In genomic region chr8:115333972-115334371, GRCm38 (mm10) we compare ENCODE assay signal across 22 mouse cellular contexts.
DNase-seq lines count a peak whose midpoint lies in the region; ATAC-seq and TF ChIP-seq lines count a peak whose summit lies in the region.
"Had no signal": no experiment of that assay in that cellular context is flagged by ENCODE, and none has a peak within 500 bp of the region (broad histone marks: within the 10 kb centered on the region; RNA-seq: fewer than 3 reads in every experiment).

No protein-coding gene starts in this region.

- ATAC-seq in liver, postnatal 0 days = no peak
- ATAC-seq in midbrain, embryonic 13.5 days = no peak
- ATAC-seq: CD4-positive, CD25-positive, alpha-beta regulatory T cell, adult 4 months; inflammation-experienced regulatory T-cells, adult 6 months; lung, postnatal 0 days had no signal

- H3K4me3 ChIP-seq in liver, postnatal 0 days (ENCODE audit: low read depth, low read length) = no peak overlapping the region
- no peak overlapping the region for H3K4me3 ChIP-seq in midbrain, embryonic 13.5 days (replicated peaks)
- H3K4me3 ChIP-seq: forebrain, embryonic 12.5 days; hindbrain, embryonic 13.5 days; layer of hippocampus, adult 2 months; neural tube, embryonic 13.5 days had no signal

- no peaks in the 10 kb centered on the region for H3K4me1 ChIP-seq in liver, postnatal 0 days (ENCODE audit: insufficient read depth)
- H3K4me1 ChIP-seq in midbrain, embryonic 13.5 days (replicated peaks) = no peaks in the 10 kb centered on the region
- H3K4me1 ChIP-seq: forebrain, embryonic 12.5 days; hindbrain, embryonic 13.5 days; neural tube, embryonic 13.5 days had no signal

- H3K9me3 ChIP-seq in liver, postnatal 0 days (ENCODE audit: low read length) = no peaks in the 10 kb centered on the region
- no peaks in the 10 kb centered on the region for H3K9me3 ChIP-seq in midbrain, embryonic 13.5 days
- H3K9me3 ChIP-seq: forebrain, embryonic 12.5 days; hindbrain, embryonic 13.5 days; neural tube, embryonic 13.5 days had no signal

- no peak for TF ChIP-seq EP300 in liver, postnatal 0 days (IDR thresholded peaks at IDR 0.05; ENCODE audit: low read depth)

- no peak overlapping the region for H3K9ac ChIP-seq in liver, postnatal 0 days (replicated peaks)
- no peak overlapping the region for H3K9ac ChIP-seq in midbrain, embryonic 13.5 days (replicated peaks)
- H3K9ac ChIP-seq: forebrain, embryonic 12.5 days; hindbrain, embryonic 13.5 days; liver, embryonic 14.5 days; neural tube, embryonic 13.5 days had no signal

- no peaks in the 10 kb centered on the region for H3K36me3 ChIP-seq in liver, postnatal 0 days (replicated peaks; ENCODE audit: insufficient read depth, low read length)
- H3K36me3 ChIP-seq in midbrain, embryonic 13.5 days = no peaks in the 10 kb centered on the region
- H3K36me3 ChIP-seq: forebrain, embryonic 12.5 days; hindbrain, embryonic 13.5 days; neural tube, embryonic 13.5 days had no signal

- H3K4me2 ChIP-seq in liver, postnatal 0 days (ENCODE audit: low read depth, low read length) = no peak overlapping the region
- no peak overlapping the region for H3K4me2 ChIP-seq in midbrain, embryonic 13.5 days (replicated peaks)
- H3K4me2 ChIP-seq: forebrain, embryonic 12.5 days; hindbrain, embryonic 13.5 days; midbrain, embryonic 11.5 days; neural tube, embryonic 13.5 days had no signal

- no peak for TF ChIP-seq CTCF in liver, postnatal 0 days (IDR thresholded peaks at IDR 0.05; ENCODE audit: low read depth)

- no peaks in the 10 kb centered on the region for H3K27me3 ChIP-seq in liver, postnatal 0 days (ENCODE audit: insufficient read depth, low read length)
- no peaks in the 10 kb centered on the region for H3K27me3 ChIP-seq in midbrain, embryonic 13.5 days
- H3K27me3 ChIP-seq: forebrain, embryonic 12.5 days; hindbrain, embryonic 13.5 days; neural tube, embryonic 13.5 days had no signal

- 72% methylated on average over 3 of the region's 3 CpGs for WGBS in liver, postnatal 0 days (ENCODE audit: insufficient replicate concordance)
- WGBS in midbrain, embryonic 13.5 days = 87% methylated on average over 3 of the region's 3 CpGs

- peak; percentile 46 to 52 for DNase-seq in frontal cortex, adult 2 months (ENCODE audit: extremely low spot score in 1 of 2, low spot score in 1 of 2)
- DNase-seq in frontal cortex, postnatal 10 days (ENCODE audit: low spot score in 2 of 2) = no peak
- DNase-seq in right cerebral cortex, adult 2 months (ENCODE audit: low spot score in 2 of 2) = peak; percentile 20 to 36
- DNase-seq in right cerebral cortex, postnatal 25 days = no peak
- DNase-seq in cerebellum, adult 9-11 months = peak; percentile 25
- no peak for DNase-seq in liver, postnatal 0 days
- DNase-seq: adrenal gland, postnatal 14 days; gastrocnemius, postnatal 25 days; heart, postnatal 10 days; kidney, adult 2 months; kidney, postnatal 14 days; thymus, postnatal 14 days had no signal

- no peak overlapping the region for H3K27ac ChIP-seq in liver, postnatal 0 days (ENCODE audit: low read depth)
- H3K27ac ChIP-seq in midbrain, embryonic 13.5 days = no peak overlapping the region
- H3K27ac ChIP-seq: forebrain, embryonic 12.5 days; hindbrain, embryonic 13.5 days; layer of hippocampus, adult 2 months; liver, embryonic 14.5 days; neural tube, embryonic 13.5 days had no signal

Comparison
In these comparisons a context has a peak if more than half of its experiments do, and no peak if none do; other contexts are left out.
1. DNase-seq: peak in frontal cortex, adult 2 months (2 of 2), right cerebral cortex, adult 2 months (2 of 2) and cerebellum, adult 9-11 months (single experiment); none in frontal cortex, postnatal 10 days (0 of 2), right cerebral cortex, postnatal 25 days (single experiment) and liver, postnatal 0 days (single experiment).